Mouse (Mus musculus) C2C12 (cell line): ENCODE measurements at regions not wholly inside any gene's neighbourhood (a gene's known extent, or its start where the extent isn't known, plus 50 kb on each side); places are given as distances from the start of the nearest gene placed in this dataset.
"Not testable (repeated sequence)": the region's sequence is repeated elsewhere in the genome, so short reads cannot be mapped to it uniquely, and the experiment has no call there.

ENCODE experiments used
- H3K27me3 ChIP-seq: one replicate; pipeline ENCODE4 v1.6.1; 2011; ENCODE audit not compliant: control insufficient read depth, insufficient read depth, insufficient read length
- H3K36me3 ChIP-seq: one replicate; pipeline ENCODE4 v1.6.1; 2011; ENCODE audit not compliant: control insufficient read depth, insufficient read depth
- H3K4me3 ChIP-seq: one replicate; pipeline ENCODE4 v1.5.1; 2011; ENCODE audit warnings: mild to moderate bottlenecking, control low read depth; ENCODE audit not compliant: poor library complexity, insufficient read depth, severe bottlenecking
- H3K79me2 ChIP-seq: one replicate; pipeline ENCODE4 v1.6.1; 2011; ENCODE audit not compliant: control insufficient read depth, insufficient read depth
- H3K79me3 ChIP-seq: one replicate; pipeline ENCODE4 v1.6.1; 2011; ENCODE audit warnings: low read depth, control low read depth
- H3ac ChIP-seq: one replicate; pipeline ENCODE3; 2011; ENCODE audit warnings: low read depth; ENCODE audit not compliant: control insufficient read depth, insufficient read length
- CEBPB ChIP-seq: IDR thresholded peaks from one replicate; pipeline ENCODE4 v1.6.1; 2011; ENCODE audit warnings: low read depth, mild to moderate bottlenecking, control low read depth, moderate library complexity
- CTCF ChIP-seq: IDR thresholded peaks from one replicate; pipeline ENCODE4 v1.5.1; 2011; ENCODE audit not compliant: control insufficient read depth, insufficient read depth, insufficient read length
- FOSL1 ChIP-seq: IDR thresholded peaks from one replicate; pipeline ENCODE4 v1.8.0; 2011; ENCODE audit warnings: mild to moderate bottlenecking, low read length; ENCODE audit not compliant: poor library complexity, insufficient read depth, severe bottlenecking
- MAX ChIP-seq: IDR thresholded peaks from one replicate; pipeline ENCODE4 v1.6.1; 2011; ENCODE audit warnings: mild to moderate bottlenecking, control low read depth
- MYOD1 ChIP-seq: IDR thresholded peaks from one replicate; pipeline ENCODE4 v1.6.1; 2011; ENCODE audit warnings: low read depth; ENCODE audit not compliant: control insufficient read depth, insufficient read length
- MYOG ChIP-seq: IDR thresholded peaks from one replicate; pipeline ENCODE4 v1.6.1; 2011; ENCODE audit not compliant: control insufficient read depth, insufficient read length; ENCODE audit errors: extremely low read depth
- USF1 ChIP-seq: IDR thresholded peaks from one replicate; pipeline ENCODE4 v1.6.1; 2011; ENCODE audit warnings: low read depth, mild to moderate bottlenecking, control low read depth, moderate library complexity

GRCm38 (mm10) chr15:32034790-32035189 lies 142.3 kb upstream of the Tas2r119 start:
- Histone ChIP-seq H3K27me3 (peaks cover 8% of the 10 kb centered on the region), H3K79me2 (no peaks in the 10 kb centered on the region), H3ac (no peak overlapping the region), H3K36me3 (no peaks in the 10 kb centered on the region), H3K4me3 (no peak overlapping the region), H3K79me3 (no peaks in the 10 kb centered on the region)
- TF ChIP-seq MYOG (no peak), CEBPB (no peak), CTCF (no peak), USF1 (no peak), MYOD1 (no peak), FOSL1 (no peak), MAX (no peak)

DNA sequence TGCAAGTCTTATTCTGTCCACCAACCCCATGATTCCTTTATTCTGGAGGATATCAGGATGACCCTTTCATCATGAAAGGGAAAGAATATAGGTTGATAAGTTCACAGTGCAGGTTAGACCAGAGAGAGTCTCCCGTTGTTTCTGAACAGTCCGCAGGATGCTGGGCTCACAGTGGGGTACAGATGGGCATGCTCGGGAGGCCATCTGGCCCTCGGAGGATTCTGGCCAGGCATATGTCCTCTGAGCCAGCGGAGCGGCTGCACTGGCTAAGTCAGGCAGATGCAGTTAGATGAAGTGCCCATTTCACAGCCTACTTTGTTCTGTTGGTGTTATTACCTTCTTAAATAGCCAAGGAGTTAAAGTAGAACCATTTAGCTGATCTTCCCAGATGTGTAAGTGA lies 135.3 kb upstream of the Tas2r119 start:
- no peak overlapping the region for H3K4me3 ChIP-seq
- no peaks in the 10 kb centered on the region for H3K36me3 ChIP-seq
- TF ChIP-seq FOSL1 = no peak
- no peak for TF ChIP-seq CEBPB
- no peak for TF ChIP-seq MYOD1
- TF ChIP-seq USF1 = no peak
- TF ChIP-seq MYOG = no peak
- no peak for TF ChIP-seq CTCF
- TF ChIP-seq MAX = no peak
- no peak overlapping the region for H3ac ChIP-seq
- H3K79me3 ChIP-seq = no peaks in the 10 kb centered on the region
- no peaks in the 10 kb centered on the region for H3K27me3 ChIP-seq
- H3K79me2 ChIP-seq = no peaks in the 10 kb centered on the region

DNA sequence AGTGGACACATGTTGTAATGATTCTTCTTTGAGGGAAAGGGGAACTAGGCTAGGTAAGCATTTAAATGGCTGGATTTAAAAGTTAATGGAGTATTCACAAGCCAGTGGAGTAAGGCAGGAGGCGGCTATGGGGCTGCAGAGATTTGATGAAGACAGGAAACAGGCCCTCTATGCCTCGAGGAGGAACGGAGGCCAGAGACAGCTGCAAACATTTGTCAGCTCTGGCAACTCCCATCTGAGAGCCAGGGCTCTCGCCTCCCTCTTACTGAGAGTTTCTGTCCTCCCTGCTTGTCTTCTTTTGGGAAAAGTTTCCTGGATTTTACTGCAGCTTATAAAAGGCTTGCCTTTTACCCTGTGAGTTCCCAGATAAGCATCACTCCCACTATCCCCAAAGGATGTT lies 134.9 kb upstream of the Tas2r119 start:
- no peak for TF ChIP-seq MAX
- TF ChIP-seq MYOG = no peak
- no peak for TF ChIP-seq CTCF
- no peak for TF ChIP-seq CEBPB
- TF ChIP-seq MYOD1 = no peak
- TF ChIP-seq USF1 = no peak
- TF ChIP-seq FOSL1 = no peak
- H3K79me2 ChIP-seq = no peaks in the 10 kb centered on the region

GRCm38 (mm10) chr15:32042589-32042988 lies 134.5 kb upstream of the Tas2r119 start:
- Histone ChIP-seq H3K27me3 (no peaks in the 10 kb centered on the region), H3K79me3 (no peaks in the 10 kb centered on the region), H3ac (no peak overlapping the region), H3K4me3 (no peak overlapping the region), H3K36me3 (no peaks in the 10 kb centered on the region), H3K79me2 (no peaks in the 10 kb centered on the region)
- no peak for TF ChIP-seq CTCF
- no peak for TF ChIP-seq FOSL1
- no peak for TF ChIP-seq USF1
- TF ChIP-seq MYOD1 = no peak
- TF ChIP-seq MAX = no peak
- TF ChIP-seq MYOG = no peak
- TF ChIP-seq CEBPB = no peak

More for the DNA sequence above, 134.9 kb upstream of the Tas2r119 start:
- no peaks in the 10 kb centered on the region for H3K27me3 ChIP-seq
- H3K4me3 ChIP-seq = no peak overlapping the region
- no peaks in the 10 kb centered on the region for H3K36me3 ChIP-seq
- no peaks in the 10 kb centered on the region for H3K79me3 ChIP-seq
- H3ac ChIP-seq = no peak overlapping the region

DNA sequence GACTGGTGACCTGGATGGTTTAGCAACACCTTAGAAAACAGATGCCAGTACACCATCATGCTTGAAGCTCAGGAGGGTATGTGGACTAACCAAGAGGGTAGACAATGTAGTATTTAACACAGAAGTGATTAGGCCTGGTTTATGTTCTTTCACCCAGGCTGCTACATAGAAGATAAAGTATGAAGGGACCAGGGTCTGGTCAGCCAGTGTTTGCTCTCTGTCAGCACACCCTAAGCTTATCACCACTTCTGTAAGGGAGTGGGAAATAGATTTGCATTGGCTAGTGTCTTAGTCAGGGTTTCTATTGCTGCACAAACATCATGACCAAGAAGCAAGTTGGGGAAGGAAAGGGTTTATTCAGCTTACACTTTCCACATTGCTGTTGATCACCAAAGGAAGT lies 133.9 kb upstream of the Tas2r119 start:
- Histone ChIP-seq H3K36me3 (no peaks in the 10 kb centered on the region), H3K79me3 (no peaks in the 10 kb centered on the region), H3K79me2 (no peaks in the 10 kb centered on the region), H3K4me3 (no peak overlapping the region), H3K27me3 (no peaks in the 10 kb centered on the region), H3ac (no peak overlapping the region)
- no peak for TF ChIP-seq USF1
- TF ChIP-seq MAX = no peak

DNA sequence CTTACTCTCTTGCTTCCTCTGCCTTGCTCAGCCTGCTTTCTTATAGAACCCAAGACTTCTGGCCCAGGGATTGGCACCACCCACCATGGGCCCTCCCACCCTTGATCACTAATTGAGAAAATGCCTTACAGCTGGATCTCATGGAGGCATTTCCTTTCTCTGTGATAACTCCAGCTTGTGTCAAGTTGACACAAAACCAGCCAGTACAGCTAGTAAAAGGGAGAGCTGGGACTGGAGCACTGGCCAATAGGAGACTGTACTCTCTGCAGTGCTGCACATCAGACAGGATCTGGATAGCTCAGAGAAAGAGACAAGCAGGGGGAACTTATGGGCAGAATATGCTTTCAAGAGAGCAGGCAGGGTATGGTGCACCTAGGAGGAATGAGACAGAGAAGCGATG lies 133.4 kb upstream of the Tas2r119 start:
- H3K4me3 ChIP-seq, H3K27me3 ChIP-seq, H3K36me3 ChIP-seq, H3K79me2 ChIP-seq, H3K79me3 ChIP-seq, H3ac ChIP-seq: not testable (repeated sequence)

DNA sequence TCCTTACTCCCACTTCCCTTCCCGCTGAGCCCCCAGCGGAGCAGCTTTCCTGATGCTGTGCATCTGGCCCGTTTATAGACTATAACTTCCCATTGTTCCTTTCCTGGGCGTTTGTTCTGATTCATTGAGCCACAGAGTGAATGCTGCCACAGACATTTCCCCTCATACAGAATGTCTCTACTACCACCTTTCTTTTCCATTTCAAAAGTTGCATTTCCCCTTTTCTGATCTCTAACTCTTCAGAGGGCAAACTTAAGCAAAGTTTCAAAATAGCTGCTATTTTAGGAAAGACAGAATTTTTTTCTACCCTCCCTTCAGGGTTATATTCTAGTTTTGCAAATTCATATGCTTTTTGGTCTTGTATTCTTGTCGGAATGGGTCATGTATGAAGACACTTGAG lies 128.3 kb upstream of the Tas2r119 start:
- no peaks in the 10 kb centered on the region for H3K36me3 ChIP-seq
- H3K79me3 ChIP-seq = no peaks in the 10 kb centered on the region
- TF ChIP-seq CEBPB = no peak
- no peaks in the 10 kb centered on the region for H3K79me2 ChIP-seq
- no peak overlapping the region for H3ac ChIP-seq
- H3K4me3 ChIP-seq = no peak overlapping the region
- H3K27me3 ChIP-seq = no peaks in the 10 kb centered on the region
